Comparison of ENCODE assay signal across 7 mouse cellular contexts in the genomic region with DNA sequence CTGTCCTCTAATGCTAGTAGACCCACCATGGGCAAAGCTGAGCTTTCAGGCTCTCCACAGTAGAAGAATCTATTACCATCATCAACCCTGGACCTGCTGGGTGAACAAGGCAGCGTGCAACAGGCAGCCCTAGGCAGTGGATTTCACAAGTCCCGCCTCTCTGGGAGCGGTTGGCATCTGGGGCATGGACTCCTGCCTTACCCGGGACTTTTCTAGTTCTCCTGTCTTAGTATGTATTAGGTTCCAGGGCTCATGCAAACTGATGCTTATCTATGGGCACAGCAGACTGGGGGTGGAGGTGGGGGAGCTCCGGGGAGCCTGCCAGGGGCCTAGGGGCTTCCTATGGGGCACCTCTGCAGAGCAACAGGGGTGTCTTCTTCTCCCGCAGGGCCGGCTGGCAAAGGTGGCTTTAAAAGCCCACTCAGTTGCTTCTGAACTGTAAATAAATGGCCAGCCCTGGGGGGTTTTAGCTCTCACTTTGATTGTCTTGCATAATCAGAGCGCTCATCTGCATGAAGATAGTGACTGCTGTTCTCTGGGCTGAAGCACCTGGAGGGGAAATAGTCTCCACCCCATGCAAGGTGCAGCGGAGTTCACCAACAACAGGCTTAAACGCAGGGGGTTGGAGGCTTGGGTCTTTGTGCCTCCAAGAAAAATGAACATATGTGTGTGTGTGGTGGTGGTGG. TPM values are rescaled to one million over a fixed set of nuclear protein-coding genes. Genes with fewer than 3 reads are reported as not detected.
A peak's percentile ranks its signal among the peaks of the same experiment; 100 is the strongest.
DNase-seq lines count a peak whose midpoint lies in the region; ATAC-seq and TF ChIP-seq lines count a peak whose summit lies in the region.

No protein-coding gene starts in this region.

- 42% methylated on average over 10 of the region's 10 CpGs for WGBS in forebrain, postnatal 0 days
- 21% methylated on average over 10 of the region's 10 CpGs for WGBS in hindbrain, postnatal 0 days

- H3K9me3 ChIP-seq in forebrain, postnatal 0 days (ENCODE audit: low read length): no peaks in the 10 kb centered on the region
- no peaks in the 10 kb centered on the region for H3K9me3 ChIP-seq in hindbrain, postnatal 0 days (ENCODE audit: low read length)

- no peak for TF ChIP-seq CTCF in forebrain, postnatal 0 days (IDR thresholded peaks at IDR 0.05; ENCODE audit: low read depth)
- no peak for TF ChIP-seq CTCF in hindbrain, postnatal 0 days (IDR thresholded peaks at IDR 0.05; ENCODE audit: low read depth)

- no peaks in the 10 kb centered on the region for H3K36me3 ChIP-seq in forebrain, postnatal 0 days (ENCODE audit: insufficient read depth)
- no peaks in the 10 kb centered on the region for H3K36me3 ChIP-seq in hindbrain, postnatal 0 days (ENCODE audit: insufficient read depth, low read length)

- H3K27me3 ChIP-seq in forebrain, postnatal 0 days (ENCODE audit: insufficient read depth, low read length): no peaks in the 10 kb centered on the region
- H3K27me3 ChIP-seq in hindbrain, postnatal 0 days (ENCODE audit: insufficient read depth, low read length): no peaks in the 10 kb centered on the region

- H3K27ac ChIP-seq in forebrain, postnatal 0 days (ENCODE audit: low read depth, low read length): no peak overlapping the region
- H3K27ac ChIP-seq in hindbrain, postnatal 0 days: no peak overlapping the region

- H3K4me2 ChIP-seq in forebrain, postnatal 0 days (ENCODE audit: low read depth): peak overlapping the region; percentile 84
- peak overlapping the region; percentile 85 for H3K4me2 ChIP-seq in hindbrain, postnatal 0 days (ENCODE audit: low read depth, low read length)

- peak; percentile 17 for DNase-seq in urinary bladder, postnatal 14 days (ENCODE audit: low spot score)
- DNase-seq in urinary bladder, adult 18-20 months (ENCODE audit: low spot score in 2 of 2): no peak
- DNase-seq in forebrain, postnatal 0 days: no peak
- no peak for DNase-seq in hindbrain, postnatal 0 days (ENCODE audit: low spot score)
- no peak for DNase-seq in embryo, embryonic 10 days (ENCODE audit: low spot score)
- no peak for DNase-seq in left cerebral cortex, adult 8-10 months (ENCODE audit: low spot score in 2 of 2)
- no peak for DNase-seq in spleen, adult 18-20 months

- peak overlapping the region; percentile 76 for H3K9ac ChIP-seq in forebrain, postnatal 0 days
- H3K9ac ChIP-seq in hindbrain, postnatal 0 days (replicated peaks; ENCODE audit: low read length): peak overlapping the region; percentile 63; the same call in 1 of the 2 replicates

- no peak for ATAC-seq in forebrain, postnatal 0 days
- ATAC-seq in hindbrain, postnatal 0 days: no peak

- peak overlapping the region; percentile 59 for H3K4me3 ChIP-seq in forebrain, postnatal 0 days (ENCODE audit: low read depth, low read length)
- peak overlapping the region; percentile 54 for H3K4me3 ChIP-seq in hindbrain, postnatal 0 days (ENCODE audit: low read length)

- peaks cover 19% of the 10 kb centered on the region; the same call in 1 of the 2 replicates for H3K4me1 ChIP-seq in forebrain, postnatal 0 days (ENCODE audit: insufficient read depth)
- H3K4me1 ChIP-seq in hindbrain, postnatal 0 days (ENCODE audit: insufficient read depth, low read length): peaks cover 27% of the 10 kb centered on the region

RNA-seq across cellular contexts. Expression of a gene that starts 2.2 kb away (rescaled TPM):
- total RNA-seq in forebrain, postnatal 0 days (2014; rRNA removed): 119 and 127 TPM in 2 replicates
- polyA plus RNA-seq in forebrain, postnatal 0 days (2015; fragmentation: Nextera tagmentation; extraction: Ambion mirVana): 154 TPM in 2 replicates
- total RNA-seq in hindbrain, postnatal 0 days (2014; rRNA removed): 134 and 137 TPM in 2 replicates
- polyA plus RNA-seq in hindbrain, postnatal 0 days (2015; fragmentation: Nextera tagmentation; extraction: Ambion mirVana): 122 and 141 TPM in 2 replicates
- total RNA-seq in left cerebral cortex, adult 8-10 months (2022): 10 to 100 TPM; 81.0 to 97.1 (median 86.4) TPM
